Mouse (Mus musculus) limb, embryonic 14.5 days (tissue): ENCODE data around the gene Hk3. TPM values are rescaled to one million over a fixed set of nuclear protein-coding genes. Genes with fewer than 3 reads are reported as not detected.

ENCODE experiments used
- ATAC-seq: fragments of 200-750 bp; cut with Nextera tagmentation; 2 replicates; pipeline ENCODE4 v1.8.0; 2017; ENCODE audit warnings: low read depth, moderate number of reproducible peaks, moderate TSS enrichment; ENCODE audit not compliant: low FRiP score
- DNase-seq: peaks from one replicate; pipeline ENCODE4 v3.0.0-alpha.2; 2015; ENCODE audit warnings: low spot score
- H3K27ac ChIP-seq: fragments of 300-500 bp; sonication (generic); replicated peaks from 2 replicates; pipeline ENCODE4 v1.5.1; 2014; ENCODE audit warnings: low read depth, mild to moderate bottlenecking, low read length, moderate library complexity, mixed read lengths
- H3K27me3 ChIP-seq: fragments of 300-500 bp; sonication (generic); 2 replicates; pipeline ENCODE4 v1.6.1; 2014; ENCODE audit warnings: low read length, mixed read lengths; ENCODE audit not compliant: control insufficient read depth, insufficient read depth
- H3K36me3 ChIP-seq: fragments of 300-500 bp; sonication (generic); 2 replicates; pipeline ENCODE4 v1.6.1; 2014; ENCODE audit warnings: mild to moderate bottlenecking, low read length, moderate library complexity, mixed read lengths; ENCODE audit not compliant: control insufficient read depth, insufficient read depth
- H3K4me1 ChIP-seq: fragments of 300-500 bp; sonication (generic); 2 replicates; pipeline ENCODE4 v1.6.1; 2014; ENCODE audit warnings: antibody characterized with exemption, low read length, mixed read lengths; ENCODE audit not compliant: control insufficient read depth, insufficient read depth
- H3K4me2 ChIP-seq: fragments of 300-500 bp; sonication (generic); replicated peaks from 2 replicates; pipeline ENCODE4 v1.6.1; 2014; ENCODE audit warnings: low read depth, mild to moderate bottlenecking, low read length, moderate library complexity; ENCODE audit not compliant: severe bottlenecking
- H3K4me3 ChIP-seq: fragments of 300-500 bp; sonication (generic); replicated peaks from 2 replicates; pipeline ENCODE4 v1.5.1; 2014; ENCODE audit warnings: low read length
- H3K9ac ChIP-seq: fragments of 300-500 bp; sonication (generic); 2 replicates; pipeline ENCODE4 v1.6.1; 2014; ENCODE audit warnings: mild to moderate bottlenecking, low read depth, low read length, moderate library complexity; ENCODE audit not compliant: severe bottlenecking
- H3K9me3 ChIP-seq: fragments of 300-500 bp; sonication (generic); 2 replicates; pipeline ENCODE4 v1.6.1; 2016; ENCODE audit warnings: low read length; ENCODE audit not compliant: control insufficient read depth
- POLR2A ChIP-seq: fragments of 200-500 bp; IDR thresholded peaks from 2 replicates; pipeline ENCODE4 v1.8.0; 2012; ENCODE audit warnings: inconsistent platforms, mild to moderate bottlenecking, moderate library complexity, borderline replicate concordance; ENCODE audit not compliant: insufficient read depth, insufficient read length; ENCODE audit errors: extremely low read depth
- WGBS: fragments of 180-500 bp; shearing (Covaris S2); extraction: QIAGEN DNeasy Blood & Tissue Kit; methylation state at CpG from one replicate; pipeline ENCODE4 v1.1.7; 2014; 5-methylcytosine and 5-hydroxymethylcytosine counted together
- polyA plus RNA-seq, 2 experiments: library from polyadenylated mRNA; depleted of rRNA in 1 of 2; stranded (reverse) in 1 of 2; unstranded in 1 of 2; fragments of >200 nt; fragmentation: Nextera tagmentation in 1 of 2; extraction: Ambion mirVana in 1 of 2; gene quantifications; 2 replicates each; pipeline versions ENCODE4 v1.2.1 to v1.2.3; 2012 to 2014

Gene Hk3
- polyA plus RNA-seq, 2 experiments, result 1.5 to 1.7 TPM

GRCm38 (mm10) chr13:55011103-55011502, 10.1 kb downstream of the Hk3 start:
- Histone ChIP-seq H3K4me3 (no peak overlapping the region), H3K9ac (no peak overlapping the region), H3K4me1 (no peaks in the 10 kb centered on the region; the same call in 1 of the 2 replicates), H3K9me3 (no peaks in the 10 kb centered on the region), H3K4me2 (no peak overlapping the region), H3K36me3 (no peaks in the 10 kb centered on the region), H3K27ac (no peak overlapping the region), H3K27me3 (no peaks in the 10 kb centered on the region)
- TF ChIP-seq POLR2A, result no peak
- DNase-seq (no peak), ATAC-seq (no peak)
- 90% methylated on average over 15 of the region's 15 CpGs for WGBS

DNA sequence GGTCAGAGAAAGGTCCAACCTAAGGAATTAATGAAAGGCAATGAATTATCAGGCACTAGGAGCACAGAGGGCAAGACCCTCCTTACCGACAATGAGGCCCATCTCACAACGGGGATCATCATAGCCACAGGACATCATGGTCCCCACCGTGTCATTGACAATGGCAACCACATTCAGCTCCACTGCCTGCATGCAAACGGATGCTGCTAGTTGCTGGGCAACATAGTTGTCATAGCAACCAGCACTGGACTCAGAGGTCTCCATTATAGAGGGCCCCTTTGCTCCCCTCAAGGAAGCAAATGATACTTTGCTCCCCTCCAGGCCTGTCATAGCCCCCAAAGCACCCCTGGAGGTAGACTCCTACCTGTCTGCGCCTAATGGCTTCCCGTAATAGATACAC, 12.6 kb downstream of the Hk3 start:
- H3K4me2 ChIP-seq, result no peak overlapping the region
- ATAC-seq, result no peak
- H3K9ac ChIP-seq, result no peak overlapping the region
- H3K36me3 ChIP-seq, result no peaks in the 10 kb centered on the region
- no peaks in the 10 kb centered on the region for H3K27me3 ChIP-seq
- no peaks in the 10 kb centered on the region for H3K9me3 ChIP-seq
- no peak overlapping the region for H3K27ac ChIP-seq
- no peak for DNase-seq
- H3K4me3 ChIP-seq, result no peak overlapping the region
- WGBS, result 81% methylated on average over 6 of the region's 6 CpGs
- no peaks in the 10 kb centered on the region; the same call in 1 of the 2 replicates for H3K4me1 ChIP-seq
- TF ChIP-seq POLR2A, result no peak

- no peak for DNase-seq
- Histone ChIP-seq H3K9me3 (no peaks in the 10 kb centered on the region), H3K4me3 (no peak overlapping the region), H3K4me2 (no peak overlapping the region), H3K36me3 (no peaks in the 10 kb centered on the region), H3K9ac (no peak overlapping the region), H3K4me1 (no peaks in the 10 kb centered on the region), H3K27ac (no peak overlapping the region), H3K27me3 (no peaks in the 10 kb centered on the region)
- 80% methylated on average over 7 of the region's 7 CpGs for WGBS
- no peak for ATAC-seq
- TF ChIP-seq POLR2A, result no peak
Observed at GRCm38 (mm10) chr13:55006415-55006742, 14.8 kb downstream of the Hk3 start.

- no peak overlapping the region for H3K27ac ChIP-seq
- no peak overlapping the region for H3K4me3 ChIP-seq
- H3K4me1 ChIP-seq, result no peaks in the 10 kb centered on the region
- no peaks in the 10 kb centered on the region for H3K27me3 ChIP-seq
- ATAC-seq (no peak), DNase-seq (no peak)
- 71% methylated on average over 30 of the region's 31 CpGs for WGBS
- no peak for TF ChIP-seq POLR2A
- no peak overlapping the region for H3K9ac ChIP-seq
- H3K9me3 ChIP-seq, result no peaks in the 10 kb centered on the region
- no peaks in the 10 kb centered on the region for H3K36me3 ChIP-seq
- no peak overlapping the region for H3K4me2 ChIP-seq
Observed at GRCm38 (mm10) chr13:55005691-55006414, 15.3 kb downstream of the Hk3 start.

- no peak overlapping the region for H3K4me3 ChIP-seq
- H3K27ac ChIP-seq, result no peak overlapping the region
- DNase-seq, result peak; percentile 9
- H3K4me1 ChIP-seq, result no peaks in the 10 kb centered on the region
- no peaks in the 10 kb centered on the region for H3K9me3 ChIP-seq
- TF ChIP-seq POLR2A, result no peak
- 69% methylated on average over 7 of the region's 11 CpGs for WGBS
- H3K27me3 ChIP-seq, result no peaks in the 10 kb centered on the region
- no peak overlapping the region for H3K9ac ChIP-seq
- no peaks in the 10 kb centered on the region for H3K36me3 ChIP-seq
- no peak for ATAC-seq
- no peak overlapping the region for H3K4me2 ChIP-seq
Observed at GRCm38 (mm10) chr13:55004646-55005045, 16.5 kb downstream of the Hk3 start.

GRCm38 (mm10) chr13:55002090-55002489, 19.1 kb downstream of the Hk3 start:
- Histone ChIP-seq H3K27me3 (no peaks in the 10 kb centered on the region), H3K4me1 (no peaks in the 10 kb centered on the region), H3K27ac (no peak overlapping the region), H3K9me3 (no peaks in the 10 kb centered on the region), H3K36me3 (no peaks in the 10 kb centered on the region), H3K4me3 (no peak overlapping the region), H3K4me2 (no peak overlapping the region), H3K9ac (no peak overlapping the region)
- WGBS, result 82% methylated on average over 10 of the region's 10 CpGs
- ATAC-seq (no peak), DNase-seq (no peak)
- TF ChIP-seq POLR2A, result no peak
